Mouse (Mus musculus) hindbrain, postnatal 0 days (tissue): ENCODE results near the gene Asb11. TPM values are rescaled to one million over a fixed set of nuclear protein-coding genes. Genes with fewer than 3 reads are reported as not detected.

Experiments
- ATAC-seq: fragments of 200-750 bp; cut with Nextera tagmentation; 2 replicates; pipeline ENCODE4 v1.8.0; 2017; ENCODE audit warnings: mild to moderate bottlenecking, moderate TSS enrichment, moderate library complexity
- DNase-seq: peaks from one replicate; pipeline ENCODE4 v3.0.0-alpha.2; 2015; ENCODE audit warnings: low spot score
- H3K27ac ChIP-seq: fragments of 300-500 bp; sonication (generic); 2 replicates; pipeline ENCODE4 v1.5.1; 2014; ENCODE audit warnings: mild to moderate bottlenecking
- H3K27me3 ChIP-seq: fragments of 300-500 bp; sonication (generic); 2 replicates; pipeline ENCODE4 v1.6.1; 2014; ENCODE audit warnings: low read length, mixed read lengths; ENCODE audit not compliant: insufficient read depth
- H3K36me3 ChIP-seq: fragments of 300-500 bp; sonication (generic); 2 replicates; pipeline ENCODE4 v1.6.1; 2014; ENCODE audit warnings: low read length, mixed read lengths; ENCODE audit not compliant: insufficient read depth
- H3K4me1 ChIP-seq: fragments of 300-500 bp; sonication (generic); 2 replicates; pipeline ENCODE4 v1.6.1; 2014; ENCODE audit warnings: antibody characterized with exemption, low read length, mixed read lengths; ENCODE audit not compliant: insufficient read depth
- H3K4me2 ChIP-seq: fragments of 300-500 bp; sonication (generic); 2 replicates; pipeline ENCODE4 v1.6.1; 2014; ENCODE audit warnings: low read depth, mild to moderate bottlenecking, low read length, moderate library complexity, mixed read lengths
- H3K4me3 ChIP-seq: fragments of 300-500 bp; sonication (generic); 2 replicates; pipeline ENCODE4 v1.5.1; 2014; ENCODE audit warnings: low read length
- H3K9ac ChIP-seq: fragments of 300-500 bp; sonication (generic); replicated peaks from 2 replicates; pipeline ENCODE4 v1.6.1; 2014; ENCODE audit warnings: mild to moderate bottlenecking, low read length, moderate library complexity, mixed read lengths
- H3K9me3 ChIP-seq: fragments of 300-500 bp; sonication (generic); 2 replicates; pipeline ENCODE4 v1.6.1; 2016; ENCODE audit warnings: low read length, mixed read lengths
- CTCF ChIP-seq: IDR thresholded peaks from 2 replicates; pipeline ENCODE4 v1.5.1; 2016; ENCODE audit warnings: antibody characterized with exemption, control low read depth, low read depth
- WGBS: fragments of 180-500 bp; shearing (Covaris S2); extraction: QIAGEN DNeasy Blood & Tissue Kit; methylation state at CpG from one replicate; pipeline ENCODE4 v1.1.7; 2014; 5-methylcytosine and 5-hydroxymethylcytosine counted together
- polyA plus RNA-seq: library from polyadenylated mRNA; unstranded; fragments of >200 nt; fragmentation: Nextera tagmentation; extraction: Ambion mirVana; gene quantifications from 2 replicates; pipeline ENCODE4 v1.2.1, GENCODE M21; 2015
- total RNA-seq: library from RNA; depleted of rRNA; stranded (reverse); fragments of >200 nt; gene quantifications from 2 replicates; pipeline ENCODE4 v1.2.3, GENCODE M21; 2014

The Asb11 gene
- total and polyA plus RNA-seq, 2 experiments from 2014 or later = not detected

GRCm38 (mm10) chrX:164410562-164410961, 26.2 kb upstream of the Asb11 start:
- WGBS = 89% methylated on average over 1 of the region's 1 CpGs
- Histone ChIP-seq H3K4me1 (no peaks in the 10 kb centered on the region), H3K27ac (no peak overlapping the region), H3K4me3 (no peak overlapping the region), H3K9me3 (no peaks in the 10 kb centered on the region), H3K9ac (no peak overlapping the region), H3K36me3 (no peaks in the 10 kb centered on the region), H3K27me3 (no peaks in the 10 kb centered on the region), H3K4me2 (no peak overlapping the region)
- no peak for ATAC-seq
- no peak for DNase-seq
- no peak for TF ChIP-seq CTCF

GRCm38 (mm10) chrX:164416803-164417202, 20.0 kb upstream of the Asb11 start:
- Histone ChIP-seq H3K4me1 (no peaks in the 10 kb centered on the region), H3K36me3 (no peaks in the 10 kb centered on the region), H3K9me3 (no peaks in the 10 kb centered on the region), H3K27ac (no peak overlapping the region), H3K4me3 (no peak overlapping the region), H3K9ac (no peak overlapping the region), H3K27me3 (no peaks in the 10 kb centered on the region), H3K4me2 (no peak overlapping the region)
- DNase-seq (no peak), ATAC-seq (no peak)
- 83% methylated on average over 2 of the region's 2 CpGs for WGBS
- TF ChIP-seq CTCF = no peak

- H3K4me2 ChIP-seq = no peak overlapping the region
- no peaks in the 10 kb centered on the region for H3K4me1 ChIP-seq
- no peaks in the 10 kb centered on the region for H3K36me3 ChIP-seq
- no peak for TF ChIP-seq CTCF
- no peaks in the 10 kb centered on the region for H3K27me3 ChIP-seq
- DNase-seq (no peak), ATAC-seq (no peak)
- H3K4me3 ChIP-seq = no peak overlapping the region
- H3K9me3 ChIP-seq = no peaks in the 10 kb centered on the region
- H3K9ac ChIP-seq = no peak overlapping the region
- no peak overlapping the region for H3K27ac ChIP-seq
Measured at GRCm38 (mm10) chrX:164418008-164418407, 18.8 kb upstream of the Asb11 start.

- peak within 1 kb of the TSS; percentile 64 for H3K4me2 ChIP-seq
- peak; percentile 95 for DNase-seq
- no peak for TF ChIP-seq CTCF
- H3K9ac ChIP-seq = peak within 1 kb of the TSS; percentile 61
- H3K9me3 ChIP-seq = no peaks in the 10 kb centered on the region
- peak within 1 kb of the TSS; percentile 54 for H3K4me3 ChIP-seq
- peak; percentile 100 for ATAC-seq
- 28% methylated on average over 40 of the region's 40 CpGs for WGBS
- no peaks in the 10 kb centered on the region for H3K27me3 ChIP-seq
- peak within 1 kb of the TSS; percentile 70 for H3K27ac ChIP-seq
- H3K36me3 ChIP-seq = no peaks in the 10 kb centered on the region
- H3K4me1 ChIP-seq = no peaks in the 10 kb centered on the region
Measured at GRCm38 (mm10) chrX:164419471-164419939, 17.3 kb upstream of the Asb11 start, which contains the start of gene Piga. Gene Piga, plus strand, starts transcription at chrX:164419787.

- peak overlapping the region; percentile 54 for H3K4me3 ChIP-seq
- H3K4me2 ChIP-seq = peak overlapping the region; percentile 64
- DNase-seq (no peak), ATAC-seq (no peak; the same call in 1 of the 2 replicates)
- WGBS = 35% methylated on average over 13 of the region's 13 CpGs
- H3K4me1 ChIP-seq = no peaks in the 10 kb centered on the region
- TF ChIP-seq CTCF = no peak
- H3K27me3 ChIP-seq = no peaks in the 10 kb centered on the region
- H3K27ac ChIP-seq = peak overlapping the region; percentile 70
- H3K9ac ChIP-seq = peak overlapping the region; percentile 61
- no peaks in the 10 kb centered on the region for H3K36me3 ChIP-seq
- no peaks in the 10 kb centered on the region for H3K9me3 ChIP-seq
Measured at GRCm38 (mm10) chrX:164419955-164420354, 16.8 kb upstream of the Asb11 start.

GRCm38 (mm10) chrX:164420518-164420917, 16.3 kb upstream of the Asb11 start:
- Histone ChIP-seq H3K4me3 (peak overlapping the region; percentile 54), H3K9me3 (no peaks in the 10 kb centered on the region), H3K36me3 (no peaks in the 10 kb centered on the region), H3K27ac (no peak overlapping the region), H3K9ac (no peak overlapping the region), H3K4me1 (no peaks in the 10 kb centered on the region), H3K27me3 (no peaks in the 10 kb centered on the region), H3K4me2 (peak overlapping the region; percentile 64)
- 65% methylated on average over 3 of the region's 3 CpGs for WGBS
- ATAC-seq = no peak
- DNase-seq = no peak
- TF ChIP-seq CTCF = no peak

GRCm38 (mm10) chrX:164424821-164425220, 12.0 kb upstream of the Asb11 start:
- H3K27me3 ChIP-seq = no peaks in the 10 kb centered on the region
- H3K36me3 ChIP-seq = no peaks in the 10 kb centered on the region
- no peak overlapping the region for H3K4me2 ChIP-seq
- ATAC-seq = no peak
- whole genome bisulfite sequencing = 85% methylated on average over 1 of the region's 1 CpGs
- H3K9me3 ChIP-seq = no peaks in the 10 kb centered on the region
- no peak overlapping the region for H3K27ac ChIP-seq
- no peak overlapping the region for H3K4me3 ChIP-seq
- no peaks in the 10 kb centered on the region for H3K4me1 ChIP-seq
- TF ChIP-seq CTCF = no peak
- DNase-seq = no peak
- H3K9ac ChIP-seq = no peak overlapping the region
